Mouse (Mus musculus): Measurements from ENCODE around the gene Akap9. TPM values are rescaled to one million over a fixed set of nuclear protein-coding genes. Genes with fewer than 3 reads are reported as not detected.
"Not testable (repeated sequence)": the region's sequence is repeated elsewhere in the genome, so short reads cannot be mapped to it uniquely, and the experiment has no call there.

Akap9 gene
- polyA plus RNA-seq, 1 experiment from 2014 or later = 411 TPM

- ATAC-seq (ENCODE audit: low FRiP score); H3K9ac ChIP-seq; H3K4me3 ChIP-seq; H3K4me2 ChIP-seq; H3K36me3 ChIP-seq; H3K27me3 ChIP-seq; H3K27ac ChIP-seq; H3K9me3 ChIP-seq: not testable (repeated sequence)
- H3K4me1 ChIP-seq (replicated peaks) = peaks cover 23% of the 10 kb centered on the region
- WGBS = 55% methylated on average over 7 of the region's 7 CpGs
These were observed 179.2 kb downstream of the Akap9 start for GRCm38 (mm10) chr5:4107056-4107455.

GRCm38 (mm10) chr5:4112570-4113098, 184.8 kb downstream of the Akap9 start:
- no peak overlapping the region for H3K4me2 ChIP-seq
- H3K27me3 ChIP-seq = no peaks in the 10 kb centered on the region
- WGBS = 92% methylated on average over 5 of the region's 5 CpGs
- H3K9me3 ChIP-seq = no peaks in the 10 kb centered on the region
- no peak overlapping the region for H3K9ac ChIP-seq
- ATAC-seq (ENCODE audit: low FRiP score) = no peak
- no peak overlapping the region for H3K4me3 ChIP-seq
- no peaks in the 10 kb centered on the region for H3K4me1 ChIP-seq (replicated peaks)
- H3K36me3 ChIP-seq = no peaks in the 10 kb centered on the region
- no peak overlapping the region for H3K27ac ChIP-seq

Other genes starting within 250 kb of the Akap9 start
- 18.3 and 19.9 TPM in 2 replicates for gene Ankib1, start 125.1 kb upstream of the Akap9 start, polyA plus RNA-seq (2015; fragmentation: Nextera tagmentation; extraction: Ambion mirVana)
- 68.4 and 71.8 TPM in 2 replicates for gene Krit1, start 124.9 kb upstream of the Akap9 start, polyA plus RNA-seq (2015; fragmentation: Nextera tagmentation; extraction: Ambion mirVana)
- 0.14 and 0.17 TPM in 2 replicates for gene Lrrd1, start 82.9 kb upstream of the Akap9 start, polyA plus RNA-seq (2015; fragmentation: Nextera tagmentation; extraction: Ambion mirVana)
- gene Mterf1a, start 34.1 kb upstream of the Akap9 start, polyA plus RNA-seq (2015; fragmentation: Nextera tagmentation; extraction: Ambion mirVana) = 7.1 and 7.9 TPM in 2 replicates
- gene Cyp51, start 176.7 kb downstream of the Akap9 start, polyA plus RNA-seq (2015; fragmentation: Nextera tagmentation; extraction: Ambion mirVana) = 125 and 131 TPM in 2 replicates

Data from hindbrain, embryonic 13.5 days (tissue).